Mouse (Mus musculus) fibroblast of lung, adult 2 months (primary cell): ENCODE data around the gene Pfkm.

Experiments
- DNase-seq: peaks from one replicate; pipeline ENCODE4 v3.0.0-alpha.2; 2011; ENCODE audit warnings: low read depth

Pfkm gene

GRCm38 (mm10) chr15:98098519-98098918 is 6.1 kb downstream of the Pfkm start:
- DNase-seq, result no peak

- DNase-seq, result no peak
These were observed 10.0 kb downstream of the Pfkm start for GRCm38 (mm10) chr15:98102401-98102800.

- DNase-seq, result no peak
These were observed 14.1 kb downstream of the Pfkm start for GRCm38 (mm10) chr15:98106506-98106905.

- no peak for DNase-seq
These were observed 14.8 kb downstream of the Pfkm start for GRCm38 (mm10) chr15:98107230-98107629.

GRCm38 (mm10) chr15:98107703-98108296 is 15.4 kb downstream of the Pfkm start:
- peak; percentile 3 for DNase-seq

- peak; percentile 74 for DNase-seq
These were observed 16.1 kb downstream of the Pfkm start for GRCm38 (mm10) chr15:98108297-98109152.

- no peak for DNase-seq
These were observed 19.4 kb downstream of the Pfkm start for GRCm38 (mm10) chr15:98111791-98112190.

- DNase-seq, result no peak
These were observed 21.9 kb downstream of the Pfkm start for GRCm38 (mm10) chr15:98114098-98114851.

- DNase-seq, result no peak
These were observed 22.7 kb downstream of the Pfkm start for GRCm38 (mm10) chr15:98114852-98115778.

- DNase-seq, result no peak
These were observed 23.4 kb downstream of the Pfkm start for GRCm38 (mm10) chr15:98115779-98116163.

- no peak for DNase-seq
These were observed 23.9 kb downstream of the Pfkm start for GRCm38 (mm10) chr15:98116287-98116686.

- DNase-seq, result no peak
These were observed 27.0 kb downstream of the Pfkm start for GRCm38 (mm10) chr15:98119363-98119762.

- no peak for DNase-seq
These were observed 28.4 kb downstream of the Pfkm start for GRCm38 (mm10) chr15:98120831-98121230.

GRCm38 (mm10) chr15:98131001-98131400 is 38.6 kb downstream of the Pfkm start:
- no peak for DNase-seq

- DNase-seq, result peak; percentile 42
These were observed 39.1 kb downstream of the Pfkm start for GRCm38 (mm10) chr15:98131451-98131850.

- DNase-seq, result no peak
These were observed 39.7 kb downstream of the Pfkm start for GRCm38 (mm10) chr15:98131942-98132655.

- DNase-seq, result no peak
These were observed 41.1 kb downstream of the Pfkm start for GRCm38 (mm10) chr15:98133471-98133870.

- DNase-seq, result no peak
These were observed 41.6 kb downstream of the Pfkm start for GRCm38 (mm10) chr15:98134034-98134433.

GRCm38 (mm10) chr15:98134666-98135065 is 42.3 kb downstream of the Pfkm start:
- DNase-seq, result no peak

- DNase-seq, result no peak
These were observed 43.3 kb downstream of the Pfkm start for GRCm38 (mm10) chr15:98135671-98136070.

- no peak for DNase-seq
These were observed 44.5 kb downstream of the Pfkm start for GRCm38 (mm10) chr15:98136871-98137270.
